Mouse (Mus musculus) testis, adult 2 months (tissue): ENCODE measurements around the gene Chit1. TPM values are rescaled to one million over a fixed set of nuclear protein-coding genes. Genes with fewer than 3 reads are reported as not detected.

Experiments used
- H3K27ac ChIP-seq: fragments of 200-500 bp; 2 replicates; pipeline ENCODE4 v1.5.1; 2012; ENCODE audit warnings: low read depth, low read length; ENCODE audit not compliant: control insufficient read depth, insufficient read depth
- H3K27me3 ChIP-seq: fragments of 200-500 bp; 2 replicates; pipeline ENCODE4 v1.6.1; 2012; ENCODE audit warnings: mild to moderate bottlenecking, low read length, moderate library complexity; ENCODE audit not compliant: control insufficient read depth, insufficient read depth
- H3K36me3 ChIP-seq: fragments of 200-500 bp; 2 replicates; pipeline ENCODE4 v1.6.1; 2012; ENCODE audit warnings: mild to moderate bottlenecking, low read length; ENCODE audit not compliant: control insufficient read depth, insufficient read depth
- H3K4me1 ChIP-seq: fragments of 200-500 bp; 2 replicates; pipeline ENCODE4 v1.6.1; 2012; ENCODE audit warnings: low read length; ENCODE audit not compliant: control insufficient read depth, insufficient read depth
- H3K4me3 ChIP-seq: fragments of 200-500 bp; 2 replicates; pipeline ENCODE4 v1.5.1; 2012; ENCODE audit warnings: low read depth, mild to moderate bottlenecking, low read length, moderate library complexity, mixed read lengths; ENCODE audit not compliant: control insufficient read depth
- CTCF ChIP-seq: fragments of 200-500 bp; IDR thresholded peaks from 2 replicates; pipeline ENCODE4 v1.5.1; 2012; ENCODE audit warnings: low read depth, mild to moderate bottlenecking, inconsistent platforms, low read length, moderate library complexity; ENCODE audit not compliant: control insufficient read depth, insufficient read depth, insufficient replicate concordance
- POLR2A ChIP-seq: fragments of 200-500 bp; IDR thresholded peaks from 2 replicates; pipeline ENCODE4 v1.6.1; 2012; ENCODE audit warnings: low read depth, mild to moderate bottlenecking, inconsistent platforms, low read length, moderate library complexity; ENCODE audit not compliant: control insufficient read depth
- polyA plus RNA-seq: library from polyadenylated mRNA; depleted of rRNA; stranded (reverse); fragments of >200 nt; gene quantifications from 2 replicates; pipeline ENCODE4 v1.2.3, GENCODE M21; 2012

Gene Chit1
- polyA plus RNA-seq, 1 experiment = 8.7 TPM

DNA sequence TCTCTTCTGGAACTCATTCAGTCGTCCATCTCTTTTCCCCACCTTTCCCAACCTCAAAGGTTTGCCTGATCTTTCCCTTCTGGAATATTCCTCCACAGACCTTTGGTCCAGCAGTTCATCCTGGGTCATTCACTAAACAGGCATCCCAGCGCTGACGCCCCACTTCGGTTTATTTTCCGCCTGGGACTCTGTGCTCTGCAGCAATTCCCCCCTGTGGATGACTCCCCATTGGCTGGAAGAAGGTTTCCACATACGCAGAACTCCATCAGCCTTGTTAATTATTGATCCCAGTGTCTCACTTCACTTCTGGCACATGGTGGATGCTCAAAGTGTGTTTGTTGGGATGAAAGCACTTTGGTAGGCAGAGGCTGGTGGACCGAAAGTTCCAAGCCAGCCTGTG lies 52.4 kb downstream of the Chit1 start:
- H3K36me3 ChIP-seq = no peaks in the 10 kb centered on the region
- no peaks in the 10 kb centered on the region for H3K4me1 ChIP-seq
- H3K27ac ChIP-seq = no peak overlapping the region
- H3K27me3 ChIP-seq = no peaks in the 10 kb centered on the region
- TF ChIP-seq POLR2A (no peak), CTCF (no peak)
- H3K4me3 ChIP-seq = no peak overlapping the region

DNA sequence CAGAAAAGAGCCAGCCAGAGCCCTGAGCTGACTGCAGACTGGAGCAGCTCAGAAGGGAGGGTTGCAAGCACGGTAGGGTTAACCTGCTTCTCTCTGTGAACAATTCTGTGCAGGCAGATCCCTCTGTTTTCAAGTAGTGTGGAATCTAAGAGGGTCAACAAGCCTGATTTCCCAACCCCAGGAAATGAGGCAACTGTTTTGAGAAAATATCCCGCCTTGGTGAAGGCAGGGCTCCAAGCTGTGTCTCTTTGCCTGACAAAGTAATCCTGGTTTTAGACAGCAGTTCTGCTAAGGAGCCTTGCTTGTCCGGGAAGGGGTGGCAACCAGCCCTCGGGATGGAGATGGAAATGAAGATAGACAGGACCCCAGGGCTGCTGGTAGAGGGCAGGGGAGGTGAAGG lies 53.4 kb downstream of the Chit1 start:
- H3K4me3 ChIP-seq = no peak overlapping the region
- H3K27ac ChIP-seq = no peak overlapping the region
- H3K27me3 ChIP-seq = no peaks in the 10 kb centered on the region
- H3K36me3 ChIP-seq = no peaks in the 10 kb centered on the region
- no peaks in the 10 kb centered on the region for H3K4me1 ChIP-seq
- TF ChIP-seq POLR2A (no peak), CTCF (no peak)

DNA sequence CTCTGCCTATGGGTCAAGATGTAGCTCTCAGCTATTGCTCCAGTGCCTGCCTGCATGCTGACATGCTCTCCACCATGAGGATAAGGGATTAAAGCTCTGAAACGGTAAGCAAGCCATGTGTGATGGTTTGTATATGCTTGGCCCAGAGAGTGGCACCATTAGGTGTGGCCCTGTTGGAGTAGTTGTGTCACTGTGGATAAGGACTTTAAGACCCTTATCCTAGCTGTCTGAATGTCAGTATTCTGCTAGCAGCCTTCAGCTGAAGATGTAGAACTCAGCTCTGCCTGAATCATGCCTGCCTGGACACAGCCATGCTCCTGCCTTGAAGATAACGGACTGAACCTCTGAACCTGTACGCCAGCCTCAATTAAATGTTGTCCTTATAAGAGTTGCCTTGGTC lies 55.5 kb downstream of the Chit1 start:
- no peaks in the 10 kb centered on the region for H3K36me3 ChIP-seq
- no peaks in the 10 kb centered on the region for H3K4me1 ChIP-seq
- no peak overlapping the region for H3K27ac ChIP-seq
- no peak for TF ChIP-seq POLR2A
- no peak for TF ChIP-seq CTCF
- no peaks in the 10 kb centered on the region for H3K27me3 ChIP-seq
- no peak overlapping the region for H3K4me3 ChIP-seq

GRCm38 (mm10) chr1:134167416-134168305 lies 56.6 kb downstream of the Chit1 start:
- Histone ChIP-seq H3K27ac (no peak overlapping the region), H3K36me3 (no peaks in the 10 kb centered on the region), H3K4me3 (no peak overlapping the region), H3K27me3 (no peaks in the 10 kb centered on the region), H3K4me1 (no peaks in the 10 kb centered on the region)
- no peak for TF ChIP-seq CTCF

- no peak for TF ChIP-seq CTCF
- no peak for TF ChIP-seq POLR2A
- Histone ChIP-seq H3K4me3 (no peak overlapping the region), H3K27me3 (no peaks in the 10 kb centered on the region)
Observed at GRCm38 (mm10) chr1:134168567-134168966, 57.5 kb downstream of the Chit1 start.

DNA sequence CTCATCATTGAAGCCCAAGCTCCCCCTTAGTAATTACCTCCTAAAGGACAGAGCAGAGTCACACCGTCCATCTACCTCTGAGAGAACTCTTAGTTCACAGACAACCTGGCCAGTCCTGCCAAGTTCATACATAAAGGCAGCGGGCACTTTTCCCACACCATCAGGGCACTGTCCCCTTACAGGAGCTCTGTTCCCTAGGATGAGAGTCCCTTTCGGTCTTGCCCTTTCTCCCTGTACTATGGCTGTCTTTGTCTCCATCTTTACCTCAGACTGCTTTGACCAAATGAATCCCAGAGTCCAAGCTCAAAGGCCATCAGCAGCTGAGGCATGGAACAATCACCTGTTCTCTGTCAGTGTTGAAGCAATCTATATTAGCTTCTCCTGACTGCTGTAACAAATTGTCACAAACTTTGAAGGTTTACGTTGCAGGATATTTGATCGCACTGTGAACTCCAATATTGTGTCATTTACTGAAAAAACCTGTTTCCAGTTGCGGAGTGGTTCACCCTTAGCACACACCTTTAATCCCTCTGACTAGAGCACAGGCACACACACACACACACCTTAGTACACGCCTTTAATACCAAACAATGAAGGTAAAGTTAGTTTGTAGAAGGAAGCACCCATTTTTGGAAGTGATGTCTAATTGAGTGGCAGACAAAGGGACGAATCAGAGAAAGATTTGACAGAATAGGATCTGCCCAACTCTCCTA lies 58.1 kb downstream of the Chit1 start:
- Histone ChIP-seq H3K4me1 (no peaks in the 10 kb centered on the region), H3K36me3 (no peaks in the 10 kb centered on the region), H3K4me3 (no peak overlapping the region), H3K27ac (no peak overlapping the region), H3K27me3 (no peaks in the 10 kb centered on the region)
- no peak for TF ChIP-seq POLR2A
- TF ChIP-seq CTCF = no peak

More at GRCm38 (mm10) chr1:134168567-134168966, 57.5 kb downstream of the Chit1 start:
- no peak overlapping the region for H3K27ac ChIP-seq
- no peaks in the 10 kb centered on the region for H3K36me3 ChIP-seq
- no peaks in the 10 kb centered on the region for H3K4me1 ChIP-seq

- no peak overlapping the region for H3K27ac ChIP-seq
Observed at GRCm38 (mm10) chr1:134173081-134173480, 62.0 kb downstream of the Chit1 start.

More at GRCm38 (mm10) chr1:134173081-134173480, 62.0 kb downstream of the Chit1 start:
- no peak overlapping the region for H3K4me3 ChIP-seq
- H3K4me1 ChIP-seq = no peaks in the 10 kb centered on the region; the same call in 1 of the 2 replicates
- H3K36me3 ChIP-seq = no peaks in the 10 kb centered on the region
- H3K27me3 ChIP-seq = no peaks in the 10 kb centered on the region
- TF ChIP-seq CTCF (no peak), POLR2A (no peak)
